Mouse (Mus musculus) gastrocnemius, adult 18-20 months (tissue): ENCODE measurements around the gene Faap100. TPM values are rescaled to one million over a fixed set of nuclear protein-coding genes. Genes with fewer than 3 reads are reported as not detected.
"Not testable (repeated sequence)": the region's sequence is repeated elsewhere in the genome, so short reads cannot be mapped to it uniquely, and the experiment has no call there.

Experiments used
- DNase-seq: peaks from one replicate; pipeline ENCODE4 v3.0.0; 2021; ENCODE audit warnings: low spot score
- long read RNA-seq, 2 experiments: library from polyadenylated mRNA; stranded (forward); transcript quantifications; one replicate each; pipeline ENCODE4 v2.0.0; 2021
- total RNA-seq, 2 experiments: library from RNA; stranded (reverse); gene quantifications; 2 replicates each; pipeline ENCODE4 v1.2.3; 2021

Gene Faap100
- 10 to 100 TPM in 1 of 2 experiments, 1 to 10 TPM in 1; 8.3 to 19.3 TPM for total RNA-seq
- long read RNA-seq, experiment 1, transcript Faap100-201 (10 exons, 3,193 nt), result major isoform, 34 of 49 reads
- long read RNA-seq, experiment 1, partial matches to known transcripts, result 7 of 49 reads
- long read RNA-seq, experiment 1, other reads (novel, unspliced or antisense), result 6 of 49 reads
- long read RNA-seq, experiment 2, transcript Faap100-201 (10 exons, 3,193 nt), result major isoform, 22 of 26 reads
- long read RNA-seq, experiment 2, partial matches to known transcripts, result 3 of 26 reads
- long read RNA-seq, experiment 2, other reads (novel, unspliced or antisense), result 1 of 26 reads

- DNase-seq, result peak; percentile 93
These were observed at the start of gene Faap100 for GRCm38 (mm10) chr11:120378611-120379540. Gene Faap100, minus strand, starts transcription at chr11:120378764.

DNA sequence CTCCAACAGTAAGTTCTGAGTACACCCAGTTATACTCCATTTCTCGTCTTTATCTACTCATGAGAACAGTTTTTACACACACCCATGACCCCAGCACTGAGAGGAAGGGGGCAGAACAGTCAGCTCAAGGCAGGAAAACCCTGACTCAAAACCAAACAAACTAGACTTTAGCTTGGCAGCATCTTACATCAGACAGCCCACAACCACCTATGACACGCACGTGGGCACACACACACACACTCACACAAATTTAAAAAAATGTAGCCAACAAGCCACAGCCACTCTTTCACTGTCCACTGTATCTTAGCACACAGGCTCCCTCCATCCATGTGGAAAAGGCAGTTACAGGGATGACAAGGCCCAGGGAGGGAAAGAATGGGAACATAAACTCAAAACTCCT lies 48.2 kb upstream of the Faap100 start:
- no peak for DNase-seq

- peak; percentile 73 for DNase-seq
These were observed 45.2 kb upstream of the Faap100 start for GRCm38 (mm10) chr11:120423569-120424295.

DNA sequence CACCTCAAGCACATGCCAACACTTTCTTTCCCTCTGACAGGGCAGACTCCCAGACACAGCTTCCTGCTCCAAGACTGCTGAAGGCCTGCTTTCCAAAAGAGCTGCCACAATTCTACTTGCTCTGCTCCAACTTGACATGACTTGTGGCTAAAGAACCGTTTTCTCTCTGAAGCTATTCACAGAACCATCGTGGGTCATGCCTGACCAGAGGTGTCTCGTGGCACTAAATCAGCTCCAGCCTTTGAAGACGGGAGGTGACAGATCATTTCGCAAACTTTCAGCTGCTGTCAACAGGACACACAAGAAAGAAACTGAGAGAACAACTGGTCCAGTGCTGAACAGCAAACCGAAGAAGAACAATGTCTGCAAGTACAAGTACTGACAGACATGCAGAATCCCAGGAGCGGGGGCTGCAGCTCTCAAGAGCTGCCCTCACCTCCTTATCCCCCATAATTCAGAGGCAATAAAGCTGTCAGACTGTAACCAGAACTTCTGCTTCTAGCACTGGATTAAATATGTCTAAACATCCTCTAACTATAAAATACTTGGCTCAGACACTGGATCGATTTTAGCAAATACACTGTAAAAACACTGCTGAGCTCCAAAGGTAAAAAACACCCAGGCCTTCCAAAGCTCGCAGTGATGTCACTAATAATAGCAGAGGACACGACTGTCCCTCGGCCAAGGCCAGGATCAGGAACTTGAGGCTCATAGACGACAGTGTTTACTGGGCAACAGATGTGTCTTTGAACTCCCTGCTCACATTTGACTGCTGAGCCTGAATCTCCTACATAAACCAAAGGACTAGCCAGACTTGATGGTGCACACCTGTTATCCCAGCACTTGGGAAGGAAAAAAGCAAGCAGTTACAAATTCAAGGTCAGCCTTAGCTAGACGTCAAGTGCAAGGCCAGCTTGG lies 44.3 kb upstream of the Faap100 start:
- DNase-seq, result peak; percentile 41

DNA sequence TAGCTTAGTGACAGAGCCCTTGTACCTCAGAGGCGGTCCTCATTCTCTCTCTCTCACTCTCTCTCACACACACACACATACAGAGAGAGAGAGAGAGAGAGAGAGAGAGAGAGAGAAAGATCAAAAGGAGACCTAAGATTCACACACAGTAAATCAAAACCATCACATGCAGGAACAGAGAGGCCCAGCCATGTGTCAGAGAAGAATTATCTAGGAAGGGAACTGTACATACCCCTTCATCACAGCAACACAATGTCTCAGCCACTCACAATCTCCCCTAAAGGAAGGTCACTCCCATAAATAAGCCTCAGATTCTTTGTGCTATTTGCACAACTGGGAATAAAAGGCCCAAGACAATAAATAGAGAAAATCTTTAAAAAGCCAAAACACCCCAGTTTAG lies 40.0 kb upstream of the Faap100 start:
- DNase-seq, result no peak

DNA sequence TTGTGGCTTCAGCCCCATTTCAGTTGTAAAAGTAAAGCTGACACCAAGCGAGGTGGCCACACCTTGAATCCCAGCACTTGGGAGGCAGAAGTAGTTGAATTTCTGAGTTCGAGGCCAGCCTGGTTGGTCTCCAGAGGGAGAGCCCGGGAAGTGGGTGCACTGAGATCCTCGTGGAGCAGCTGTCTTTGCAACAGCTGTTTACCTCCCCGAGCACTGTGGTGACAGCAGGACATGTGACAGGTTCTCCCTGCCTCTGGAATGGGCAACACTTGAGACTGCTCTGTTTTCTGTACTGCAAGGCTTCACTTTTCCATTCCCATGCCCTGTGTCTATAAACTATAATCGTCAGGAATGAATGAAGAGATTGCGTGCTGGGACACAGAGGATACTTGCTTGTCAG lies 39.3 kb upstream of the Faap100 start:
- DNase-seq, result no peak

- DNase-seq, result not testable (repeated sequence)
These were observed 35.1 kb upstream of the Faap100 start for GRCm38 (mm10) chr11:120413621-120414020.

- no peak for DNase-seq
These were observed 27.9 kb upstream of the Faap100 start for GRCm38 (mm10) chr11:120406445-120406844.

DNA sequence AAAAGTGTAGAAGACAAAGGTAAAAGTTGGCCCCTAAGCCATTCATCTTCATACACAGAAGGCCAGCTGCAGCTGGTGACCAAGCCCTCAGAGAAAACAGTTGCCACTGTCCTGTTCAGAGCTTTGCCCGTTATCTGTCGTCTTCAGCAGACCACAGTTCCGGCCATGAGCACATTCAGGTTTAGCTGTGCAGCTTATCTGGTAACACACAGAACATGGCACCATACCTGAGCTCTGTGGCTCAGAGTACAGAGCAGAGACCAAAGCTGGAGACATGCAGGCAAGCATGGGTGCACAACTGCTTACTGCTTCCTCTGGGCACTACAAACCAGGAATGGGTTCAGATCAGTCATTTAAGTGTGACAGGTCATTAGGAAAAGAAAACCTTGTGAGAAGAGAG lies 27.3 kb upstream of the Faap100 start:
- no peak for DNase-seq

- DNase-seq, result no peak
These were observed 26.2 kb upstream of the Faap100 start for GRCm38 (mm10) chr11:120404814-120405213.

GRCm38 (mm10) chr11:120399319-120399718 lies 20.8 kb upstream of the Faap100 start:
- no peak for DNase-seq

DNA sequence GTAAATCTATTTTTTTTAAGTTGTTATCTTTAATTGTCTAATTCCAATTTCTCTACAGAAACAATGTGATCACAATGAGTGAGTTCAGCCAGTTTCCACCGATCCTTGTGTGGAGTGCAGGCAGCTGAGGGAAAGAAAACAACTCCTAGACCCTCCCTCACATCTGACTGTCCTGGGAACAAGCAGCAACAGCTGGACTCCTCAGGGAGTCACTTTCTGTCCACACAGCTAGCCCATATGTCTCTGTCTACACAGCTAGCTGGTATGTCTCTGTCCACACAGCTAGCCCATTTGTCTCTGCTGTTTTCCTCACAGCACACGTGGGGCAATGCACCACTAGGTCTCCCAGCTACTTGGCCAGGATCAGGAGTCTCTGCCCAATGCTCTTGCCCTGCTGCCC lies 19.0 kb upstream of the Faap100 start:
- no peak for DNase-seq

GRCm38 (mm10) chr11:120395661-120396060 lies 17.1 kb upstream of the Faap100 start:
- DNase-seq, result peak; percentile 30

GRCm38 (mm10) chr11:120388580-120388979 lies 10.0 kb upstream of the Faap100 start:
- DNase-seq, result peak; percentile 59

DNA sequence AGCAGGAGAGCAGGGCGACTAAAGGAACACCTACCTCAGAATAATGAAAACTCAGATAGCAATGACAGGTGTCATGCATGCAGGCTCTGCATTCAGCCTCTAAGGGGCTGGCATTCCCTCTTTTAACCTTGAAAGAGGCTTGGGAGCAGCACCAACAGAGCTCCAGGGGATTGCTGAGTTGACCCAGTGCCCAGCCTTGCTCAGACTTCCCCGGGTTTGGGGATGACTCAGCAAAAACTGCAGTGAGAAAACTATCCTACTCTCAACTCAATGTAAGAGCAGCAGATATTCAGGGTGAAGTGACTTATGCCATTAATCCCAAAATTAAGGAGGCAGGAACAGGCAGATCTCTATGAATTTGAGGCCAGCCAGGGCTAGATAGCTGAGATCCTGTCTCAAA lies 8.6 kb upstream of the Faap100 start:
- DNase-seq, result no peak

DNA sequence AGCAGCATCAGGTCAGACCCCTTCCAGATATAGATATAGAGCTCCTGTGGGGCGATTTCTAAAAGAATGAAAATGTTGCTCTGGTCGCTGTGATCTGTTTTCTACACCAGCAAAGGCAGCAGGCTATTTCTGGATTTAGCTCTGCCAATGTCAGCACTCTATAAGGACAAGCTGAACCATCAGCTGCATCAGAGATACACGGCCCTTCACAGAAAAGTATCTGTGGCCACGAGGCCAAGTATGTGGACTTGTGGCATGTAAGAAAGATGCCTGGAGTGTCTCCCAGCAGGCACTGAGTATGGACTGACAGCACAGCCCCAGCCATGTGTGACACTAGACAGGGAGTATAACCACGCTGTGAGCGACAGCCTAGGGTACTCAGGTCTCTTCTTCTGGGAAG lies 8.1 kb upstream of the Faap100 start:
- peak; percentile 76 for DNase-seq

DNA sequence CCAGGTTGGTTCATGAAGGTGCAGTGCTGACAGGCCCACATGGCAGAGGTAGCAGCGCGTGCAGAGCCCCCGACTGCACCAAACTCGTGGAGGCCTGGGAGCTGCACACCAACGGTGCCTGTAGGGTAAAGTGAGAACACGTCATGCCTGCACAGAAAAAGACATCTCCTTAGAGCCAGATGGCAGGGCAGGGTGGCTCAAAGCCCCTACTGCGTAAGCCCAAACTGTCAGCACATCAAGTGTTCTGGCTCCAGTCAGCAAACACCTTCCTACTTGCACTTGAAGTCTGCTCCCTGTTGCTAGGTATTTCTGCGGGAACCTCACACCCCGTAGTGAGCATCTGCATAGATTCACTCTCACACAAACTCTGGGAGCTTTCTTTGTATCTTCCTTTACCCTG lies 3.9 kb upstream of the Faap100 start:
- DNase-seq, result no peak

DNA sequence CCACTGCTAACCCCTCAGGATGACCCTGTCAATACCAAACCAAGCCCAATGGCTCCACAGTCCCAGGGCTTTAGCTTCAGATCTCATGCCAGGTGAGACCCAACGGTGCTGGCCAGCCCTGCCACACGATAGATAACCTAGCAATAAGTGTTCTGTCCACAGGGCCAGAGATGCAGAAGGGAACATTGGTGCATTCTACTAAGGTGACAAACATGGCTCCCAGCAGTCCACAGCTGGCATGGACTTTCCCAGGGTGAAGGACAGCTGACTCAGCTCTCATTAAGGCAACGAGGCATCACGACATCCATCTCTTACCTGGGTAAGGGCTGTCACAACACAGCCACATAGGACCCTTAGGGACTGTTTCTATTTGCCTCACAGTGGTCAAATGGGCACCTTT lies 2.6 kb upstream of the Faap100 start:
- DNase-seq, result no peak

GRCm38 (mm10) chr11:120380271-120380670 lies 1.7 kb upstream of the Faap100 start:
- DNase-seq, result no peak

GRCm38 (mm10) chr11:120378031-120378610 lies 443 bp downstream of the Faap100 start:
- DNase-seq, result peak; percentile 47
